Mouse (Mus musculus) midbrain, embryonic 15.5 days (tissue): ENCODE results near the gene Dhrs11. TPM values are rescaled to one million over a fixed set of nuclear protein-coding genes. Genes with fewer than 3 reads are reported as not detected.

Experiments used
- ATAC-seq: fragments of 200-750 bp; cut with Nextera tagmentation; replicated peaks from 2 replicates; pipeline ENCODE4 v1.8.0; 2017; ENCODE audit warnings: moderate TSS enrichment
- H3K27ac ChIP-seq: fragments of 300-500 bp; sonication (generic); 2 replicates; pipeline ENCODE4 v1.5.1; 2015; ENCODE audit warnings: mild to moderate bottlenecking, inconsistent platforms
- H3K27me3 ChIP-seq: fragments of 300-500 bp; sonication (generic); replicated peaks from 2 replicates; pipeline ENCODE4 v1.6.1; 2015; ENCODE audit warnings: inconsistent platforms
- H3K36me3 ChIP-seq: fragments of 300-500 bp; sonication (generic); replicated peaks from 2 replicates; pipeline ENCODE4 v1.6.1; 2015; ENCODE audit warnings: inconsistent platforms
- H3K4me1 ChIP-seq: fragments of 300-500 bp; sonication (generic); 2 replicates; pipeline ENCODE4 v1.6.1; 2015; ENCODE audit warnings: inconsistent platforms
- H3K4me2 ChIP-seq: fragments of 300-500 bp; sonication (generic); 2 replicates; pipeline ENCODE4 v1.6.1; 2015; ENCODE audit warnings: inconsistent platforms, mild to moderate bottlenecking, moderate library complexity
- H3K4me3 ChIP-seq: fragments of 300-500 bp; sonication (generic); 2 replicates; pipeline ENCODE4 v1.5.1; 2015; ENCODE audit warnings: mild to moderate bottlenecking, inconsistent platforms
- H3K9ac ChIP-seq: fragments of 300-500 bp; sonication (generic); 2 replicates; pipeline ENCODE4 v1.6.1; 2015; ENCODE audit warnings: mild to moderate bottlenecking, inconsistent platforms
- H3K9me3 ChIP-seq: fragments of 300-500 bp; sonication (generic); 2 replicates; pipeline ENCODE4 v1.6.1; 2016; ENCODE audit warnings: inconsistent platforms
- WGBS: fragments of 180-500 bp; shearing (Covaris S2); methylation state at CpG from one replicate; pipeline ENCODE4 v1.1.7; 2015; ENCODE audit warnings: mixed read lengths; 5-methylcytosine and 5-hydroxymethylcytosine counted together
- polyA plus RNA-seq: library from polyadenylated mRNA; unstranded; fragments of >200 nt; fragmentation: Nextera tagmentation; extraction: Ambion mirVana; gene quantifications from 2 replicates; pipeline ENCODE4 v1.2.1, GENCODE M21; 2015

The Dhrs11 gene
- polyA plus RNA-seq, 1 experiment from 2014 or later = 6.6 TPM

- H3K27ac ChIP-seq = peak within 1 kb of the TSS; percentile 53
- peak; percentile 79 for ATAC-seq
- H3K4me1 ChIP-seq = peaks cover 9% of the 10 kb centered on the region; the same call in 1 of the 2 replicates
- under 1% methylated on average over 53 of the region's 55 CpGs for WGBS
- peak within 1 kb of the TSS; percentile 87 for H3K4me2 ChIP-seq
- H3K9ac ChIP-seq = peak within 1 kb of the TSS; percentile 50
- no peaks in the 10 kb centered on the region for H3K9me3 ChIP-seq
- no peaks in the 10 kb centered on the region for H3K27me3 ChIP-seq
- peak within 1 kb of the TSS; percentile 61 for H3K4me3 ChIP-seq
- no peaks in the 10 kb centered on the region for H3K36me3 ChIP-seq
Measured at GRCm38 (mm10) chr11:84818961-84819692, 9.7 kb downstream of the Dhrs11 start, which contains the start of gene Mrm1. Gene Mrm1, minus strand, starts transcription at chr11:84819515.

- Histone ChIP-seq H3K4me3 (peak overlapping the region; percentile 61), H3K4me1 (peaks cover 9% of the 10 kb centered on the region; the same call in 1 of the 2 replicates), H3K36me3 (no peaks in the 10 kb centered on the region), H3K9ac (peak overlapping the region; percentile 50), H3K27me3 (no peaks in the 10 kb centered on the region), H3K9me3 (no peaks in the 10 kb centered on the region), H3K27ac (peak overlapping the region; percentile 53; the same call in 1 of the 2 replicates), H3K4me2 (peak overlapping the region; percentile 87)
- WGBS = 0% methylated on average over 39 of the region's 39 CpGs
- ATAC-seq = peak; percentile 61
Measured at GRCm38 (mm10) chr11:84818085-84818960, 10.5 kb downstream of the Dhrs11 start.

- Histone ChIP-seq H3K27ac (no peak overlapping the region), H3K9ac (no peak overlapping the region), H3K9me3 (no peaks in the 10 kb centered on the region), H3K4me2 (no peak overlapping the region), H3K27me3 (no peaks in the 10 kb centered on the region), H3K4me3 (no peak overlapping the region), H3K36me3 (no peaks in the 10 kb centered on the region), H3K4me1 (peaks cover 9% of the 10 kb centered on the region; the same call in 1 of the 2 replicates)
- no peak for ATAC-seq
- 85% methylated on average over 6 of the region's 6 CpGs for WGBS
Measured at GRCm38 (mm10) chr11:84817362-84817761, 11.4 kb downstream of the Dhrs11 start.

- WGBS = 57% methylated on average over 13 of the region's 13 CpGs
- Histone ChIP-seq H3K27me3 (no peaks in the 10 kb centered on the region), H3K4me2 (no peak overlapping the region), H3K9me3 (no peaks in the 10 kb centered on the region), H3K4me1 (peaks cover 9% of the 10 kb centered on the region; the same call in 1 of the 2 replicates), H3K9ac (no peak overlapping the region), H3K4me3 (no peak overlapping the region), H3K36me3 (no peaks in the 10 kb centered on the region), H3K27ac (no peak overlapping the region)
- ATAC-seq = no peak; the same call in 1 of the 2 replicates
Measured at GRCm38 (mm10) chr11:84813724-84814510, 14.9 kb downstream of the Dhrs11 start.

- Histone ChIP-seq H3K4me1 (no peaks in the 10 kb centered on the region), H3K36me3 (no peaks in the 10 kb centered on the region), H3K27ac (no peak overlapping the region), H3K9me3 (no peaks in the 10 kb centered on the region), H3K9ac (no peak overlapping the region), H3K4me2 (no peak overlapping the region), H3K4me3 (no peak overlapping the region), H3K27me3 (no peaks in the 10 kb centered on the region)
- no peak for ATAC-seq
- WGBS = 93% methylated on average over 4 of the region's 4 CpGs
Measured at GRCm38 (mm10) chr11:84804373-84804772, 24.4 kb downstream of the Dhrs11 start.

- Histone ChIP-seq H3K4me2 (no peak overlapping the region), H3K36me3 (no peaks in the 10 kb centered on the region), H3K9me3 (no peaks in the 10 kb centered on the region), H3K27ac (no peak overlapping the region), H3K4me3 (no peak overlapping the region), H3K9ac (no peak overlapping the region), H3K4me1 (peaks cover 13% of the 10 kb centered on the region; the same call in 1 of the 2 replicates), H3K27me3 (no peaks in the 10 kb centered on the region)
- 18% methylated on average over 21 of the region's 21 CpGs for WGBS
- ATAC-seq = no peak
Measured at GRCm38 (mm10) chr11:84797627-84798353, 31.0 kb downstream of the Dhrs11 start.

- no peaks in the 10 kb centered on the region for H3K27me3 ChIP-seq
- no peaks in the 10 kb centered on the region for H3K9me3 ChIP-seq
- 21% methylated on average over 10 of the region's 10 CpGs for WGBS
- no peak overlapping the region for H3K9ac ChIP-seq
- H3K36me3 ChIP-seq = no peaks in the 10 kb centered on the region
- no peak overlapping the region for H3K4me2 ChIP-seq
- H3K27ac ChIP-seq = no peak overlapping the region
- ATAC-seq = no peak
- H3K4me1 ChIP-seq = peaks cover 13% of the 10 kb centered on the region; the same call in 1 of the 2 replicates
- H3K4me3 ChIP-seq = no peak overlapping the region
Measured at GRCm38 (mm10) chr11:84797026-84797425, 31.8 kb downstream of the Dhrs11 start.

- Histone ChIP-seq H3K27ac (no peak overlapping the region), H3K4me2 (peak overlapping the region; percentile 47)
Measured at GRCm38 (mm10) chr11:84794496-84795113, 34.2 kb downstream of the Dhrs11 start.

GRCm38 (mm10) chr11:84793545-84793944 is 35.2 kb downstream of the Dhrs11 start:
- Histone ChIP-seq H3K36me3 (no peaks in the 10 kb centered on the region), H3K27me3 (no peaks in the 10 kb centered on the region), H3K4me2 (no peak overlapping the region), H3K27ac (no peak overlapping the region), H3K4me3 (no peak overlapping the region), H3K9me3 (no peaks in the 10 kb centered on the region), H3K9ac (no peak overlapping the region), H3K4me1 (peaks cover 15% of the 10 kb centered on the region)
- no peak for ATAC-seq

More at GRCm38 (mm10) chr11:84794496-84795113, 34.2 kb downstream of the Dhrs11 start:
- H3K4me1 ChIP-seq = peaks cover 13% of the 10 kb centered on the region; the same call in 1 of the 2 replicates
- no peak overlapping the region for H3K4me3 ChIP-seq
- peak; percentile 91 for ATAC-seq
- no peaks in the 10 kb centered on the region for H3K36me3 ChIP-seq
- 0 out of 2 replicates have a peak overlapping the region, but pooled peaks have one; percentile 15 for H3K9ac ChIP-seq
- H3K9me3 ChIP-seq = no peaks in the 10 kb centered on the region
- no peaks in the 10 kb centered on the region for H3K27me3 ChIP-seq
- WGBS = 8% methylated on average over 17 of the region's 17 CpGs

- no peaks in the 10 kb centered on the region for H3K36me3 ChIP-seq
- no peak overlapping the region for H3K4me3 ChIP-seq
- H3K9me3 ChIP-seq = no peaks in the 10 kb centered on the region
- no peak overlapping the region for H3K4me2 ChIP-seq
- H3K9ac ChIP-seq = no peak overlapping the region
- WGBS = 45% methylated on average over 6 of the region's 6 CpGs
- ATAC-seq = no peak
- H3K27ac ChIP-seq = no peak overlapping the region
- peaks cover 11% of the 10 kb centered on the region for H3K4me1 ChIP-seq
- H3K27me3 ChIP-seq = no peaks in the 10 kb centered on the region
Measured at GRCm38 (mm10) chr11:84790383-84790782, 38.4 kb downstream of the Dhrs11 start.
